Mouse (Mus musculus): ENCODE measurements at regions not wholly inside any gene's neighbourhood (a gene's known extent, or its start where the extent isn't known, plus 50 kb on each side); places are given as distances from the start of the nearest gene placed in this dataset.
"Not testable (repeated sequence)": the region's sequence is repeated elsewhere in the genome, so short reads cannot be mapped to it uniquely, and the experiment has no call there.

DNA sequence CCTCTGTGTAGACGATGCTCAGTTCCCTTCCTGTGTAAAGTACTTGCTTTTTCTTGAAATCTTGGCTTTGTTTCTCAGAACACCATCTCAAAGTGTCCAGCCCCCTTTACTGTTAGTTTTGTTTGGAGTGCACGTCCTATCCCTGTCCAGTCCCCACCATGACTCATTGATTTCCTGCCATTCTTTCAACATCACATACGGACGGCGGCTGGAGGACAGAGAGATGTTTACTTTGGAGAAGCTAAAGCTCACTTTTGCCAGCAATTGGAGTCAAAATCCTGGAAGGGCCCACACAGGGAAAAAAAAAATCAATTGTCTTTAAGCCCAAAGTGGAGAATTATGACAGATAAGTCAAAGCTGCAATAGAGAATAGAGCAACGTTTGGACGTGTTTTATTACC, 51.8 kb downstream of the Gm5426 start:
- DNase-seq = peak; percentile 82

DNA sequence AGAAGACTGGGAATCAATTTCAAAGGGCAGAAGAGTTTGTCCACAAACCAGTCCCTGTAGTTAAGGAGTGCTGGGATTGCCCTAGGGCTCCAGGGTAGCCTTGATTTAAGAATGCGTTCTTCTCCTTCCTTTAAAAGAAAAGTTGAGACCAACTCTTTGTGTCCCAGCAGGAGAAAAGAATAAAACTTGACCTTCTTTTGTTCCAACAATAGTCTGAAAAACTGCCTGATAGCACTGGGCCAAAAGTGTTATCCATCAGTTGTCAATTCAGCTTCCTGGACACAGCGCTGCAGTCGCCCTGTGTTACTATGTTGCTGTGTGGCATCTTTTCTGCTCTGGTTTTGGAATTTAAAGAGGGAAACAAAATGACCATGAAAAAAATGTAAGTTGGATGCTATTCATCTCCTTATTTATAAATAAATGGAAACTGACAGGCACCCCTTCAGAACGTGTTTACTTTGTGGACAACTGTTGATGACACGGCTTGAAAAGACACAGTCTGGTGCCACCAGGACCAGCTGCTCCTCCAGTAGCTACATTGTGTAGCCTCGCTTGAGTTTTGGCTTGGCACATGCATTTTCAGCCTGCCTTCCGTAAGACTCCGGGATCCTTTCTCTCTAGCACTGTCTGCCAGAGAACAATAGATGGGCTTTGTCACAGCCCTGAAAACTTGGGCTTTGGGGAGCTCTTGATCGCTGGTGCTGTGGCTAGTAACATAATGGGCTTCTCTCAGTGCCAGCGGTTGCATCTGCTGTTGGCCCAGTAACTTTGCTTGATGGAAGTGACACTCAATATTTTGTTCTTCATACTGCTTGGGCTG, 54.0 kb downstream of the Gm5426 start:
- peak; percentile 68 for DNase-seq

DNA sequence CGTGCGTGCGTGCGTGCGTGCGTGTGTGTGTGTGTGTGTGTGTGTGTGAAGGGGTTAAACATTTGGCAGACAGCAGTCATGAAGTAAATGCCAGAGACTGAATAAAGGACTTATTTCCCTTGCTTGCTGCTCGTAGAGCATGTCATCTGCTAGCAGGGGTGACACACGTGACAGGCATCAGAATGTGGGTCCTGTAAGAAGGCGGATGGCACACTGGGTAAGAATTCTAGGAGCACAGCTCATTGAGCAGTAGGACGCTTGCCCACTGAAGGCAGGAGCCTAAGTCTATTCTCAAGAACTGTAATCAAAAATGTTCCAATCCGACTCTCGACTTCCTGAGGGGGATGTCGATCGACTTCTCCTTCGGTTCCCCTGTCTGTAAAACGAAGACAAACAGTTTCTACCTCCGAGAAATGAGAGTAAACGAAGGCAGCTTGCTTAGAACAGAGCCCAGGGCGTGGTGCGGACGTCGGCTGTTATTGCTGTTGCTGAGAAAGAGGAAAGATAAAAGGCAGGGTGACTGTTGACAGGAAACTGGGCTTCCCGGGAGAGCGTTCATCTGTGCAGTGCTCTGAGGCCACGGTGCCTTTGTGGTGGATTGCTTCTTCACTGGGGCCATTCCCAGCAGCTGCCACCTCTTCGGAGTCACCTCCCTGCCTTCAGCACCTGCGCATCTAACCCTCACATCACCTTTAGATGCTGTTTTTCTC, 64.7 kb downstream of the Gm5426 start:
- peak; percentile 60 for DNase-seq

DNA sequence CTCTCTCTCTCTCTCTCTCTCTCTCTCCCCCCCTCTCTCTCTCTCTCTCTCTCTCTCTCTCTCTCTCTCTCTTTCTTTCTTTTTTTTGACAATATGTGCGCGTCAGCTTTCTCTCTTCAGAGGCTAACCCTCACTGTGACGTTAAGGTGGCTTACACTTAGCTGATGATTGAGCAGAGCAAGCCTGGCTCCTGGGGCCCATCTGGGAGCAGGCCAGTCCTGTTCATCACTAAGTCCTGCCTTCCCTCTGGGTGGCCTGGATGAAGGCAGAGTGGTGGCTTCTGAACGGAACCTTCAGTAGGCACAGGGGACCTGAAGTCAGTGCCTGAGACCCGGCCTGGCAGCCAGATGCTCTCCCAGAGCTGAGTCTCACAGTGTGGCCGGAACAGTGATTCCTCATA, 65.5 kb downstream of the Gm5426 start:
- DNase-seq = no peak

DNA sequence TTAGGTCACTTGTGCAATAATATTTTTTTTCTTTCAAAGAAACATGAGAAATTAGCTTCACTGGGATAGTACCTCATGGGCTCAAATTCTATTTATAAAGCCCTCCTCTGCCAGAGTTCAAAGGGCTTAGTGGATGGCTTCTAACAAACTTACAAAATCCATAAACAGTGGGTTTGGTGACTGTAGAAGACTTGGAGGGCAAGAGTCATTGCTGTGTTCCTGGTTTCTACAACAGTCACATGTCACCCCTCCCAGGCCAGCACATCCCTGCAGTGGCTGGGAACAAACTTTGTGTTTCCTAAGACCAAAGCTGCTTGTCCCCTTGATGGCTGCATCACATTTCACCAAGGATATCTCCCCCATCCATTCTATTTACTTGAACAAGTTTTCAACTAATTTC, 66.5 kb downstream of the Gm5426 start:
- no peak for DNase-seq

DNA sequence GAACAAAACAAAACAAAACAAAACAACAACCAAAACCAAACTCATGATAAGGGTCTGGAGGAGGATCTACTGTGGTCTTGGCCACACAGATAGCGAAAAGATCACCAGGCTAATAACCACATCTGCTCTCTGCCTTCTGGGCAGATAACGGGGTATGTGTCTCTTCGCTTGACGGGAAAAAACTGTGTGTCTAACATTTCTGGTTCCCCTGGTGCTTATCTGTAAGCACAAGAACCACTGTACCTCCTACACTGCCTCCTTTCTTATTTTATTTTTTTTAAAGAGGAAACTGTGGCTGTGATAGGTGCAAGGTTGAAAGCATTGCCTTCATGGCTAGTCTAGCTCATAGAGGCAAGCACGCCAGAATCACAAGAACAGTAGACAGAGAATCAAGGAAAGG, 67.8 kb downstream of the Gm5426 start:
- DNase-seq = no peak

DNA sequence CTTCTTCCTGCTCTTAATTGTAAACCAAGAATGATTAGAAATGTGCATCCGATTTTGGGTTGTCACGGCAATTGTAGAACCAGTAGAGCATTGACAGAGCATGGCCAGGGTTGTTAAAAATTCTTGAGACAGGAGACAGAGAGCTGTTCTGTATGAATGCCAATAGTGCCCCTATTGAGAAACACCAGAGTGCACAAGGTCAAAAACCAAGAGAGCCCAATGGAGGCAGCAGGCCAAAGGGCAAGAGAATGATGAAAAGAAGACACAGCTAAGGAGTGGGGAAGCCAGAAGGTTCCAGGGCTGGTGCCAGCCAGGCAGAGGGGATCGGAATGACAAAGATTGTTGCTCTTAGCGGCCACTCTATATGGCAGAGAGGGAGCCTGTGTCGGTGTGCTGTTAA, 72.8 kb downstream of the Gm5426 start:
- DNase-seq = no peak

DNA sequence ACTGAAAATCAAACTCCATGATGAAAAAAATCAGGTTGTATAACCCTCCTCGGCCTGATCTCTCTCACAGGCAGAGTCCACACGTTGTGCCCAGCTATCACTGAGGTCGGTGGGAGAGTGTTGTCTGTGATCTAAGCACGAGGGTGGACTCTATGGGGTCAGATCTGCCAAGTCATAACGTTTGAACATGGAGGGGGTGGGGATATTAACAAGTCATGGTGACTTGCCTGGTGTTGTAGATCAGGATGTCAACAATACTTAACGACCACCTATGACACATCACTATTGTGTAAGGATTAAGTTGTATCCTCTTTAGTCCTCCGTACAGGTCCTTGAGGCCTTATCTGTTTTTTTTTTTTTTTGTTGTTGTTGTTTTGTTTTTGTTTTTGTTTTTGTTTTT, 74.8 kb downstream of the Gm5426 start:
- no peak for DNase-seq

DNA sequence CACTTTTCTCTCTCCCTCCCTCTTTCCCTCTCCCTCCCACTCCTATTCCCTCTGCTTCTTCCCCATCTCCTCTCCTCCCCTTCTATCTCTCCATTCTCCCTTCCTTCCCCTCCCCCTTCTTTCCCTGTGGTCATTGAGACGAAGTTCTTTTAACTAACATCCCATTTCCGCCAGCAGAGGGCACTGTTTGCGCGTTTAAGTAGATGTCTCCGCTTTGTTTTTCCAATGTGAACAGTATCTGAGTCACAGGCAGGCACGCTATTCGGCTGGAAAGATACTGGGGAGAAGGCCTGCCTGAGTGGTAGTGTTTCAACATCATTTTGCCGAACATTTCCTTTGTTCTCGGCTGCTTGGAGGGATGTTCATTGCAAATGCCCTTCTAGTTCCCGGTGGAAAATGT, 77.5 kb downstream of the Gm5426 start:
- DNase-seq = peak; percentile 94

DNA sequence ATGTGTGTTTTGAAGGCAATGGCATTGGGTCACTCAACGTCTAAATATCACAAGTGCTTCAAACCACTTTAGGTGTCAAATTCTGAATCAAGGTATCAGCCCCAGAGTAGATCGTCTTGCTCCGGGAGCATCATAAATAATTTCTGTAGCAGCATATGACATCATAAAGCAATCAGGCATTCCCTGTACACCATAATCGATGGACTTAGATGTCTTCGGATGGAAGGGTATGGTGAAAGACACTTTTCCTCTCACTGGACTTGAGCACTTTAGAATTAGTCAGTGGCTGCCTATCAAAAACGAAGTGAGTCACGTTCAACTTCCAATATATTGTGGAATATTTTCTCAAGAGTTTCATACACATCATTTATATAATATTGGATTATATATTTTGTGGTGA, 77.9 kb downstream of the Gm5426 start:
- DNase-seq = no peak

DNA sequence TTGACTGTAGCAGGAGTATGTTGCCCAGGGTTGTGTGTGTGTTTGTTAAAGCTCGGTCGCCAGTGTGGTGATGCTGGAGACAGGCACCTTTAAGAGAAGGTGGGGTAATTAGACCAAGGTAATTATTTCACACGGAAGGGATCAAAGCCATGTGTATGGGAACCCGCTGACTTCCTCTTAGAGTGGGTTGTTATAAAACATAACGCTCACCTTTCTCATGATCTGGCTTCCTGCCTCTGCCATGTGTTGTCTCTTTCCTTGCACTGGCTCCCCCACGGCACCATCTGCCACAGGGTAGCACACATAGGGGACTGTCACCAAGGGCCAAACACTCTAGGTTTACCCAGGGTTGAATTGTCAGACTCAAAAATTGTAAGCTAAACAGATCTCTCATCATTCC, 78.5 kb downstream of the Gm5426 start:
- no peak for DNase-seq

DNA sequence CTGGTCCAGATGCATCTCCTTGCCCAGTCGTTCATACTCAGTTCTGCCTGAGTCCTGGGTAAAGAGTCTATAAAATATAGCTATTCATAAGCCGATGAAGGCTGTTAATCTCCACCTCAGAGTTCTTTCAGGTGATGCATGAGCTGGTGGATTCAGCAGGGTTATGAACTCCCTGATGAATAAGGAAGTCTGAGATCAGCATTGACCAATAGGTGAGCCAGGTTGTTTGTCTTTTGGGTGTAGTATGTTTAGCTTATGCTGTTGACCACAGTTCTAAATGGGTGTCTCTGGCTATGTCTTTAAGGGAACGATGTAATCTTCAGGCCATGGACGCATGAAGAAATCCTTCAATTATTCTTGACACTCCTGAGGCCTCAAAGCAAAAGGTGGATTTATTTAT, 84.3 kb downstream of the Gm5426 start:
- DNase-seq = no peak

DNA sequence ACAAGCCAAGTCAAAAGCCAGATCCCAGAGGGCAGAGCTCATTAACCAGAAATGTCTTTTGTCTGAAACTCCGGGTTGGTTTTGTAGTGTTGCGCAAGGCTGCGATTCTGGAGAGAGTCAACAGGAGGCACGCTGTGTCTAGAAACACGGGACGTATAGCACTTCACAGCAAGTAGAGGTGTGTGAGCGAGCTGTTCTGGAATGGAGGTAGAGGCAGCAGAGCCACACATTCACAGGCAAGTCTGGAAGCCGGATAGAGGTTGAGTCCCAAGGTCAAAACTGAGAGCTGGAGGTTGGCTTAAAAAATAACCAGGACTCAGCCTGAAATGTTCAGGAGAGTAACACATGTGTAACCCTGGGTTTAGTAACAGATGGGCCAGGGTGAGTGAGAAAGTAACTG, 94.0 kb downstream of the Gm5426 start:
- peak; percentile 51 for DNase-seq

DNA sequence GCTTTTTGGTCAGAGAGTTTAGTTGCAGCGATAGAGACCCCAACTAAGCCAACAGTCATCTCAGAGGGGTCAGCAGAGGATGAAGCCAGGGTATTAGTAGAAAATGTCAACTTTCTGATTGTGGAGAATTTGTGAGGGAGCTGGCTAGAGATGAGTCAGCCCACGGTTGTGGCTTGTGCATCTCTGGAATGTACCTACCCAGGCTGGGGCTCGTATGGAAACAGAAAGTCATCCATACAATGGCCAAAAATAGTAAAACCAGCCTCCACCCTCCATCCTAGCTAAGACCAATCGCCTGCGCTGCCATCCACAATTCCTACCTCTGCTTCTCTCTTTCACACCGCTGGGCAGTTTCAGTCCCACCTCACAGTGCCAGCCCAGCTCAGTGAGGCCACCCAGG, 94.9 kb downstream of the Gm5426 start:
- DNase-seq = no peak

DNA sequence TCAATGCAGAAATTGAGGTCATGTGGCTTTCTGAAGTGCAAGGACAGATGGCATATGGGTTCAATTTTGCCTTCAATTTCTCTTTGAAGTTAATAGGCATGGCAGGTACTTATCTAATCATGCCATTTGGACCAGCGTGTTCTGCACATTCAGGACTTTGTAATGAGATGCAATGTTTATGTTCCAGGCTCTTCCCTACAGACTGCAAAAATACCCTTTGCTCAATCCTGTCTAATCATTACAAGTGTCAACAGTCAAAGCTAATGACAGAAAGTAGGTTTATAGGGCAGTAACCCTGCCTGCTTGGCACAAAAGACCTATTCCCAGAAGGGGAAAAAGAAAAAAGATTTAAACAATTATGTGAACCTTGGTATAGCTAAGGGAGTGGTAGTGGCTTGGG, 96.5 kb downstream of the Gm5426 start:
- DNase-seq = no peak

DNA sequence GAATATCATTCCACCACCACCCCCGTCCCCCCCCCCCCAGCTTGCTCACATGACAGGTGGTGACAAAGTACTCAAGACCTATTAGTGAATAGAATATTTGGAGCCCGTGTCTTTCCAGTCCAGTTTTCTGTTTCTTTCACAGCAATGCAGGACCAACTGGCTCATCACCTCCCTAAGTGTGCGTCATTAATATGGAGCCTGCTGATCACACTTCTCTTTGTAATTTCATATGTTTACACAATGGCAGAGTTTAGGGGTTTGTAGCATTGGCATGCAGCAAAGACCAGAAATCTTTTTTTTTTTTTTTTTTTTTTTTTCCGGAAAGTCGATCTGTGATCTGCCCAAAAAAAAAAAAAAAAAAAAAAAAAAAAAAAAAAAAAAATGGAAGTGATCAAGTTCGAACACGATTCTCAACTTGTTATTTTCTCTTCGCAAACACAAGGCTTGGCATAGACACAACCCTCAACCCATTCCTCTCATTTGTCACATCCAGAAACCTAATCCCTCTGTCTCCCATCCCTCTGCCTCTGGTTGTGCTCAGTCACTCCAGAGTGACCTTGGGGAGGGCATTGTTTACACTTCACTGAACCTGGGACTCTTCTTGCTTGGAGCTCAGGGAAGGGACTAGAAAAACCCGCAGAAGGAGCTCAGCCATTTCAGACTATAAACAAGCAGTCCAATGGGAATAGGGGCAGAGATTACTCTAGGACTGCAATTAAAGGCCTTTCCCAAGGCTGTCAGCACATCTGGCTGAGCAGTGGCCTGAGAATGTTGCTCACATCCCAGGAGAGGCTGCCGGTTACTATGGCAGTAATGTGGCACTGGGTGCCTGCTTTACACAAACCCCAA, 98.4 kb downstream of the Gm5426 start:
- DNase-seq = no peak

DNA sequence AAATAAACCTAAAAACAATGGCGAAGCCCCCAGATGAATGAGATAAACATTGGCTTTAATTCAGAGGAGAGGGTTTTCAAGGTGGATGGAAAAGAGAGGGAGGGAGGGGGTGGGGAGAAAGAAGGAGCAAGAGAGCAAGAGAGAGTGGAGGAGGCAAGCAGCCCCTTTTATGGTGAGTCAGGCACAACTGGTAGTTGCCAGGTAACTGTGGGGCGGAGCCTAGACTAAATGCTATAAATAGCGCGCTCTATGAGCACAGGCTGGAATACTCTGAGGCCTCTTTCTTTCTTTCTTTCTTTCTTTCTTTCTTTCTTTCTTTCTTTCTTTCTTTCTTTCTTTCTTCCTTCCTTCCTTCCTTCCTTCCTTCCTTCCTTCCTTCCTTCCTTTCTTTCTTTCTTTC, 99.6 kb downstream of the Gm5426 start:
- not testable (repeated sequence) for DNase-seq

DNA sequence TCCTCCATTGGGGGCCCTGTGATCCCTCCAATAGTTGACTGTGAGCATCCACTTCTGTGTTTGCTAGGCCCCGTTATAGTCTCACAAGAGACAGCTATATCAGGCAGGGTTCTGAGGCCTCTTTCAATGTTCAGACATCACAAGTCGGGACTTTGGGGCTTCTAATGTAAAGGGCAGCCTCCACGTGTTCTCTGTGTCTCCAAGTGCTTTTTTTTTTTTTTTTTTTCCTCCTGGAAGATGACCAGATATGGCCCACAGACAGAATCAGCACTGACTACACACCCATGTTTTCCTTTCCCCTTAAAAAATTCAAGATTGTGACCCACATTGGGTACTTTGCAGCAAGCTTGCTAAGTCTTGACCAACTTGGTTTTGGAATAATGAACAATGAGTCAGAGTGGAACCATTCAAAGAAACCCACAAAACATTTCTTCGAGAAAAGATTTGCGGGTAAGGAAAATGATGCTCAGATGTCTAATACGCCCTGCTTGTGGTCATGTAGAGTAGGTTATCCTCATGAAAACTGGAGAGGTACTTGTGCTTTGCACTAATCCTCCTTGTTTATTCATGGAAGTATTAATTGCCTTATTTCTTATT, 100.5 kb downstream of the Gm5426 start:
- no peak for DNase-seq

DNA sequence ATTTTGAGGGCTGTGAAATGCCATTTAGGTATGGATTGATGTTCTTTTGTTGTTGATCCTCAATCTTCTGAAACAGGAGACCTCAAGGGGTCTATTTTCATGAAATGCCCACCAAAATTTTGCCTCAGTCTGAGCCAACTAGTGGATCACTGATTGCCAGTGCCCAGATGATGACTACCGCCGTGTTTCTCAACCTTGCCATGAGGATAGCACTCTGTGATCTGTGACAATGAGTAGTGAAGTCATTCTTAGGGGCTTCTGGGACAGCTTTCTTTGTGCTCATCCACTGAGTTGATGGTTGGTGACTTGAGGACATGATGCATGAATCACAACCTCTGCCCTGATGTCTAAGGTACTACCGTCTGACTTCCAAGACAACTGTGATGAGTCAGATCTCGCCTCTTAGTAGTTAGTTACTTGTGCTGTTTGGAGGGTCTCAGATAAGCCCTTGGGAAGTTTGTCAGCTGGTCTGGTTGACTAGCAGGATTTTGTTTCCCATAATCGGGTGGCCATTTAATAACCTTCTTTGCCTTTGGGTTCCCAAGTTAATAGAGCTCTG, 101.2 kb downstream of the Gm5426 start:
- DNase-seq = no peak

DNA sequence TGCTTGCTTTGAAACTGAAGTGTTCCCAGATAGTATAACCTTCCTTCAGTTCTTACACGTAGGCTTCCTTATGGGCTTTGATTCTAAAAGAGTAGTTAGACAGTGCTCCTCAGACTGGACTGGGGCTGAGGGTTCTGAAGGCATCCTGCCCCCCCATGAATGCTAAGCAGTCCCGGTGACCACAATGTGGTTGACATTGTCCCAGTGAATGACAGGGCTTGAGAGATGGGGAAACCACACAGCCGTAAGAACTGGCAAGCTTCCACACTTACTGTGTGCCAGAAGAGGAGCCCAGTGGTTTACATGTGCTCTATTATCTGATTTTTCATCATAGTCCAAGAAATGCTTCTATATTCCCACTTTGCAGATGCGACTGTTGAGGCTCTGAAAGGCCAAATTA, 101.8 kb downstream of the Gm5426 start:
- DNase-seq = peak; percentile 40

DNA sequence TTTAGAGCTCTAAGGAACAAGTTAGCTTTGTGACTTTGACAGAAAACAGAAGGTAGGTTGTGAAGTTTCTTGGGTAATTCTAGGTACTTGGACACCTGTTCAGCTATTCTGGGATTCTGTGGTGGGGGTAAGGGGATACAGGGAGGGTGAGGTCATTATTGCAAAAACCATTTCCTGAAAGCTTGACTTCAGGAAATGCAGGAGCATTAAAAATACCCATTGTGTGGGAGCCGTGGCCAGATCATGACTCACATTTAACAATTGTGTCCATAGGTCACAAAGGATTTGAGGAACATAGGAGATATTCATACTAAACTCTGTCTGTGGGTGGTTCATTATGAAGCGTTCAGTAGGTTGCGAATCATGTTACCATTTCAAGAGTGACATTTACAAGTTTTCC, 102.4 kb downstream of the Gm5426 start:
- DNase-seq = no peak

DNA sequence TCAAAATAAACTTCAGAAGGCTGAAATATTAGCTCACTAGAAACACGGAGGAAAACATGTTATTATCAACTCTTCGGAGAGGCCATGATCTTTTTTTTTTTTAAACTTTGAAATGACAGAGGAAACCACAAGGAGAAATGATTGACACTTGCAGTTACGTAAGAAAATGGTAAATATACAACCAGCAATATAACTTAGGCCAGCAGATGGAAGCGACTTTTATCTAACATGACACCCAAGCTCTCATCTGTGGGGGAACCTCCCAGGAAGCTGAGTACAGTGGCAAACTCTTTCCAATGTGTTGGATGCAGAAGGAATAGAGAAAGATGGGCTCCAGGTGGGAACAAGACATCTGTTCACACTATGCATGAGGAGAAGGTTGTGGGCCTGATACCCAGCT, 104.2 kb downstream of the Gm5426 start:
- no peak for DNase-seq

DNA sequence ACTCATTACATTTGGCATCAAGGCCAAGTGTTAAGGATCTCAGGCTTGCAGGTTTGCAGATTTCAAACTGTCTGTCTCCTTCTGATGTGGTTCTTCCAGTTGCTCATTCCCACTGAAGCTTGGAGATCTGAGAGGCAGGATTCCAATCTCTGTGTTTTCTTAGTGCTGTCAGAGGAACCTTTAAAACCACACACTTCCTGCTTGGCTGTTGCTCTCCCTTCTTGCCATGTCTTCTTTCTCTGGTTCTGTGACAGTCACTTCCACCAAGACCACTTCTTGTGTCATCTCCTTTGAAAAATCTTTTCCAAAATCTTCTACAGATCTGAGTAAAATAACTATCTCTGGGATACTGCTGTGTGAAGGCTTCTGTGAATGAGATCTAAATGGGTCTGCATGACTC, 117.3 kb downstream of the Gm5426 start:
- no peak for DNase-seq
